Comparison of ENCODE assay signal across 20 mouse cellular contexts in genomic region chr2:12925643-12926042, GRCm38 (mm10). TPM values are rescaled to one million over a fixed set of nuclear protein-coding genes. Genes with fewer than 3 reads are reported as not detected.
DNase-seq lines count a peak whose midpoint lies in the region; ATAC-seq and TF ChIP-seq lines count a peak whose summit lies in the region.
"Had no signal": no experiment of that assay in that cellular context is flagged by ENCODE, and none has a peak within 500 bp of the region (broad histone marks: within the 10 kb centered on the region; RNA-seq: fewer than 3 reads in every experiment).

No protein-coding gene starts in this region.

- intact Hi-C loops in heart, postnatal 10 days (cut with DNase I), result loop anchor here (10.0 kb wide), 1 partner anchor 309 kb away; no protein-coding TSS in a partner anchor

- H3K27me3 ChIP-seq in heart, embryonic 13.5 days (replicated peaks), result no peaks in the 10 kb centered on the region
- H3K27me3 ChIP-seq in kidney, postnatal 0 days (ENCODE audit: insufficient read depth, low read length), result no peaks in the 10 kb centered on the region
- no peaks in the 10 kb centered on the region for H3K27me3 ChIP-seq in liver, embryonic 14.5 days (ENCODE audit: control insufficient read depth, insufficient read depth, low read length)
- H3K27me3 ChIP-seq: embryonic facial prominence, embryonic 13.5 days; forebrain, embryonic 12.5 days had no signal

- no peak for TF ChIP-seq EP300 in liver, embryonic 14.5 days (IDR thresholded peaks at IDR 0.05; ENCODE audit: low read depth)

- peaks cover 41% of the 10 kb centered on the region for H3K4me1 ChIP-seq in heart, embryonic 13.5 days
- H3K4me1 ChIP-seq in kidney, postnatal 0 days (replicated peaks; ENCODE audit: insufficient read depth, low read length), result no peaks in the 10 kb centered on the region; the same call in 1 of the 2 replicates
- H3K4me1 ChIP-seq in liver, embryonic 14.5 days (replicated peaks; ENCODE audit: control insufficient read depth in 2 of 2, insufficient read depth in 2 of 2, low read length in 1 of 2), result peaks cover 0 to 8% of the 10 kb centered on the region in 2 experiments; a peak in 3 of 4 replicates

- no peak for ATAC-seq in heart, embryonic 13.5 days (ENCODE audit: extremely low read depth, insufficient number of reproducible peaks, low FRiP score, low TSS enrichment)
- ATAC-seq in kidney, postnatal 0 days (replicated peaks; ENCODE audit: low FRiP score, low read depth), result no peak
- ATAC-seq in liver, embryonic 14.5 days (ENCODE audit: insufficient read depth), result no peak
- no peak for ATAC-seq in megakaryocyte, adult 5-6 weeks (ENCODE audit: poor library complexity, severe bottlenecking)
- ATAC-seq: CD4-positive, CD25-positive, alpha-beta regulatory T cell, adult 4 months; forebrain, embryonic 16.5 days had no signal

- 75% methylated on average over 1 of the region's 1 CpGs for WGBS in heart, embryonic 13.5 days
- 88% methylated on average over 1 of the region's 1 CpGs for WGBS in kidney, postnatal 0 days
- 24% methylated on average over 1 of the region's 1 CpGs for WGBS in liver, embryonic 14.5 days (ENCODE audit: insufficient replicate concordance)

- no peaks in the 10 kb centered on the region for H3K36me3 ChIP-seq in heart, embryonic 13.5 days
- H3K36me3 ChIP-seq in kidney, postnatal 0 days (ENCODE audit: insufficient read depth, low read length), result no peaks in the 10 kb centered on the region
- H3K36me3 ChIP-seq in liver, embryonic 14.5 days (replicated peaks; ENCODE audit: control insufficient read depth, insufficient read depth, low read depth), result no peaks in the 10 kb centered on the region
- H3K36me3 ChIP-seq: embryonic facial prominence, embryonic 13.5 days; forebrain, embryonic 12.5 days; hindbrain, embryonic 13.5 days had no signal

- no peak for DNase-seq in heart, postnatal 10 days
- DNase-seq in kidney, postnatal 0 days (ENCODE audit: low spot score), result no peak
- no peak for DNase-seq in kidney, postnatal 10 days
- DNase-seq in liver, embryonic 14.5 days (ENCODE audit: low read depth in 3 of 3, low spot score in 3 of 3), result no peak
- DNase-seq in thymus, postnatal 25 days, result no peak
- DNase-seq: adrenal gland, postnatal 25 days; B cell, adult 2 months; cerebellum, adult 18-20 months; cerebellum, adult 9-11 months; cerebellum, postnatal 36 days; gastrocnemius, postnatal 10 days; heart, adult 2 months had no signal

- H3K4me3 ChIP-seq in heart, embryonic 13.5 days, result no peak overlapping the region
- no peak overlapping the region for H3K4me3 ChIP-seq in kidney, postnatal 0 days (replicated peaks; ENCODE audit: low read depth, low read length)
- no peak overlapping the region for H3K4me3 ChIP-seq in liver, embryonic 14.5 days (ENCODE audit: insufficient read depth in 1 of 2, low read depth in 2 of 2, low read length in 2 of 2)
- H3K4me3 ChIP-seq: embryonic facial prominence, embryonic 13.5 days; forebrain, embryonic 12.5 days; heart, adult 2 months; hindbrain, embryonic 13.5 days had no signal

- no peaks in the 10 kb centered on the region for H3K9me3 ChIP-seq in heart, embryonic 13.5 days
- H3K9me3 ChIP-seq in kidney, postnatal 0 days (replicated peaks; ENCODE audit: low read length), result no peaks in the 10 kb centered on the region
- no peaks in the 10 kb centered on the region for H3K9me3 ChIP-seq in liver, embryonic 14.5 days (ENCODE audit: control insufficient read depth, low read length)
- H3K9me3 ChIP-seq: embryonic facial prominence, embryonic 13.5 days; forebrain, embryonic 12.5 days; hindbrain, embryonic 13.5 days had no signal

- no peak for TF ChIP-seq CTCF in kidney, postnatal 0 days (IDR thresholded peaks at IDR 0.05; ENCODE audit: low read depth)
- TF ChIP-seq CTCF in liver, embryonic 14.5 days (IDR thresholded peaks at IDR 0.05; ENCODE audit: low read depth), result no peak

- no peak overlapping the region for H3K9ac ChIP-seq in heart, embryonic 13.5 days
- no peak overlapping the region for H3K9ac ChIP-seq in kidney, postnatal 0 days (ENCODE audit: low read depth, low read length)
- no peak overlapping the region for H3K9ac ChIP-seq in liver, embryonic 14.5 days (replicated peaks)
- H3K9ac ChIP-seq: embryonic facial prominence, embryonic 13.5 days; forebrain, embryonic 12.5 days; hindbrain, embryonic 13.5 days had no signal

- H3K4me2 ChIP-seq in heart, embryonic 13.5 days, result peak overlapping the region; percentile 89
- H3K4me2 ChIP-seq in kidney, postnatal 0 days (ENCODE audit: low read length), result peak overlapping the region; percentile 4
- peak overlapping the region; percentile 41 for H3K4me2 ChIP-seq in liver, embryonic 14.5 days (ENCODE audit: low read depth)
- H3K4me2 ChIP-seq: forebrain, embryonic 12.5 days; heart, embryonic 11.5 days; hindbrain, embryonic 13.5 days had no signal

- no peak overlapping the region for H3K27ac ChIP-seq in heart, embryonic 13.5 days (replicated peaks)
- no peak overlapping the region for H3K27ac ChIP-seq in kidney, postnatal 0 days
- H3K27ac ChIP-seq in liver, embryonic 14.5 days, result no peak overlapping the region
- H3K27ac ChIP-seq: embryonic facial prominence, embryonic 13.5 days; forebrain, embryonic 12.5 days; heart, adult 2 months; hindbrain, embryonic 13.5 days had no signal

RNA-seq across cellular contexts. Expression of gene Pter, which starts 1.8 kb away (rescaled TPM):
- polyA plus RNA-seq in heart, embryonic 13.5 days (2015; fragmentation: Nextera tagmentation; extraction: Ambion mirVana), result 25.0 and 32.5 TPM in 2 replicates
- 1 to 10 TPM; 7.1 to 8.4 TPM for total RNA-seq in heart, postnatal 10 days (2021)
- polyA plus RNA-seq in kidney, postnatal 0 days (2015; fragmentation: Nextera tagmentation; extraction: Ambion mirVana), result 92.8 and 99.5 TPM in 2 replicates
- polyA plus RNA-seq in liver, embryonic 14.5 days (2012; rRNA removed), result 15.4 and 20.8 TPM in 2 replicates
- polyA plus RNA-seq in liver, embryonic 14.5 days (2014; fragmentation: Nextera tagmentation; extraction: Ambion mirVana), result 33.2 and 38.5 TPM in 2 replicates
- 1.4 and 2.1 TPM in 2 replicates for total RNA-seq in megakaryocyte, adult 5-6 weeks (2015)
- 3.0 and 5.6 TPM in 2 replicates for total RNA-seq in megakaryocyte, adult 5-6 weeks (2017)

Comparison
In these comparisons a context has a peak if more than half of its experiments do, and no peak if none do; other contexts are left out.
1. H3K4me2 ChIP-seq: peak in every context shown above with its lines; median percentile 89 in heart, embryonic 13.5 days; 41 in liver, embryonic 14.5 days; 4 in kidney, postnatal 0 days.